ENCODE assay signal across 10 mouse cellular contexts in genomic region chrX:159751834-159752233, GRCm38 (mm10).
A peak's percentile ranks its signal among the peaks of the same experiment; 100 is the strongest.
DNase-seq lines count a peak whose midpoint lies in the region; ATAC-seq and TF ChIP-seq lines count a peak whose summit lies in the region.
"Had no signal": no experiment of that assay in that cellular context is flagged by ENCODE, and none has a peak within 500 bp of the region (broad histone marks: within the 10 kb centered on the region; RNA-seq: fewer than 3 reads in every experiment).

No protein-coding gene starts in this region.

- no peak overlapping the region for H3K4me3 ChIP-seq in kidney, embryonic 16.5 days (ENCODE audit: low read length)
- H3K4me3 ChIP-seq in CH12.LX (replicated peaks in 1 of 3; ENCODE audit: low read depth in 2 of 3, low read length in 2 of 3, poor library complexity in 1 of 3), result no peak overlapping the region
- H3K4me3 ChIP-seq in lung, embryonic 14.5 days (ENCODE audit: low read depth, low read length), result no peak overlapping the region
- H3K4me3 ChIP-seq: embryonic facial prominence, embryonic 15.5 days; limb, embryonic 15.5 days had no signal

- H3K79me2 ChIP-seq in CH12.LX (replicated peaks; ENCODE audit: control insufficient read depth, extremely low read depth, insufficient read depth, poor library complexity, severe bottlenecking), result peaks cover 18% of the 10 kb centered on the region

- H3K27ac ChIP-seq in kidney, embryonic 16.5 days (ENCODE audit: low read length), result no peak overlapping the region
- no peak overlapping the region for H3K27ac ChIP-seq in CH12.LX (ENCODE audit: insufficient read depth, low read depth)
- no peak overlapping the region for H3K27ac ChIP-seq in lung, embryonic 14.5 days (ENCODE audit: low read depth)
- H3K27ac ChIP-seq: embryonic facial prominence, embryonic 15.5 days; limb, embryonic 15.5 days had no signal

- DNase-seq in kidney, adult 18-20 months, result peak; percentile 9
- DNase-seq in CH12.LX (ENCODE audit: extremely low read depth), result no peak
- DNase-seq in adipocyte (ENCODE audit: low spot score), result peak; percentile 32
- DNase-seq in heart, postnatal 36 days, result peak; percentile 36 to 56
- peak; percentile 73 for DNase-seq in lung, embryonic 14.5 days
- peak; percentile 53 for DNase-seq in thymus, postnatal 25 days
- DNase-seq in natural killer cell, adult 2 months (ENCODE audit: low spot score in 2 of 2), result no peak

- dilution Hi-C loops in CH12.LX (cut with MboI; ENCODE audit: extremely low pct_ligation_motif_present, extremely low pct_unique_long_range_greater_than_20kb, low sequenced_read_pairs), result no loop called here

- peak; percentile 48 for TF ChIP-seq RAD21 in CH12.LX (IDR thresholded peaks at IDR 0.05; ENCODE audit: low read depth, low read length)

- H3K27me3 ChIP-seq in kidney, embryonic 16.5 days (ENCODE audit: insufficient read depth, low read length), result no peaks in the 10 kb centered on the region; the same call in 1 of the 2 replicates
- H3K27me3 ChIP-seq in CH12.LX (replicated peaks), result no peaks in the 10 kb centered on the region
- no peaks in the 10 kb centered on the region for H3K27me3 ChIP-seq in lung, embryonic 14.5 days (ENCODE audit: insufficient read depth, low read length)
- H3K27me3 ChIP-seq: embryonic facial prominence, embryonic 15.5 days had no signal

- ATAC-seq in kidney, embryonic 16.5 days (ENCODE audit: low FRiP score, low TSS enrichment), result no peak; the same call in 1 of the 2 replicates
- peak; percentile 60; the same call in 1 of the 2 replicates for ATAC-seq in lung, embryonic 14.5 days (ENCODE audit: insufficient read depth)

- no peak overlapping the region for H3K4me2 ChIP-seq in kidney, embryonic 16.5 days (replicated peaks; ENCODE audit: low read depth, low read length)
- H3K4me2 ChIP-seq in CH12.LX (ENCODE audit: insufficient read depth, low read depth, poor library complexity, severe bottlenecking), result no peak overlapping the region
- no peak overlapping the region for H3K4me2 ChIP-seq in lung, embryonic 14.5 days
- H3K4me2 ChIP-seq: embryonic facial prominence, embryonic 15.5 days; limb, embryonic 15.5 days had no signal

- TF ChIP-seq EP300 in CH12.LX (IDR thresholded peaks at IDR 0.05; ENCODE audit: low read length), result no peak

- no peak for TF ChIP-seq POLR2A in CH12.LX (IDR thresholded peaks at IDR 0.05; ENCODE audit: low read depth, low read length)

- TF ChIP-seq CTCF in CH12.LX (conservative IDR thresholded peaks at IDR 0.05 in 1 of 2, IDR thresholded peaks at IDR 0.05 in 1 of 2; ENCODE audit: low read depth in 2 of 2, low read length in 2 of 2), result peak; percentile 30 to 61; a peak in 3 of 4 replicates
- TF ChIP-seq CTCF in lung, embryonic 14.5 days (IDR thresholded peaks at IDR 0.05; ENCODE audit: low read depth), result peak; percentile 70

- H3K4me1 ChIP-seq in kidney, embryonic 16.5 days (ENCODE audit: insufficient read depth, low read length), result no peaks in the 10 kb centered on the region
- H3K4me1 ChIP-seq in CH12.LX (ENCODE audit: control insufficient read depth in 1 of 2, insufficient read depth in 2 of 2), result peaks cover 5 to 33% of the 10 kb centered on the region in 2 experiments; a peak in 3 of 4 replicates
- no peaks in the 10 kb centered on the region for H3K4me1 ChIP-seq in lung, embryonic 14.5 days (ENCODE audit: insufficient read depth)
- H3K4me1 ChIP-seq: embryonic facial prominence, embryonic 15.5 days; limb, embryonic 15.5 days had no signal

- WGBS in kidney, embryonic 16.5 days, result 84% methylated on average over 1 of the region's 1 CpGs
- WGBS in lung, embryonic 14.5 days, result 43% methylated on average over 1 of the region's 1 CpGs

- in situ Hi-C loops in CH12.LX (cut with MboI; ENCODE audit: low pct_ligation_motif_present, low pct_unique_long_range_greater_than_20kb, low sequenced_read_pairs), result loop anchor here (25.0 kb wide), 1 partner anchor 115 kb away; the partner anchor contains the start of gene Sh3kbp1

- H3K9me3 ChIP-seq in kidney, embryonic 16.5 days (ENCODE audit: low read length), result no peaks in the 10 kb centered on the region
- H3K9me3 ChIP-seq in CH12.LX (replicated peaks; ENCODE audit: low read length), result no peaks in the 10 kb centered on the region
- H3K9me3 ChIP-seq in lung, embryonic 14.5 days (ENCODE audit: low read depth, low read length), result no peaks in the 10 kb centered on the region
- H3K9me3 ChIP-seq: embryonic facial prominence, embryonic 15.5 days; limb, embryonic 15.5 days had no signal

- intact Hi-C loops in heart, postnatal 36 days (cut with DNase I), result loop anchor here (1.0 to 10.0 kb wide), 2 partner anchors 126 to 213 kb away; no protein-coding TSS in a partner anchor

- H3K9ac ChIP-seq in kidney, embryonic 16.5 days (replicated peaks; ENCODE audit: low read length), result no peak overlapping the region
- no peak overlapping the region for H3K9ac ChIP-seq in CH12.LX (ENCODE audit: insufficient read depth, low read depth)
- H3K9ac ChIP-seq in lung, embryonic 14.5 days, result no peak overlapping the region
- H3K9ac ChIP-seq: embryonic facial prominence, embryonic 15.5 days; limb, embryonic 15.5 days had no signal

- no peaks in the 10 kb centered on the region for H3K36me3 ChIP-seq in kidney, embryonic 16.5 days (ENCODE audit: insufficient read depth, low read length)
- peaks cover 0 to 8% of the 10 kb centered on the region in 2 experiments for H3K36me3 ChIP-seq in CH12.LX (replicated peaks in 1 of 2; ENCODE audit: control insufficient read depth in 1 of 2, insufficient read depth in 1 of 2, low read length in 1 of 2)
- no peaks in the 10 kb centered on the region for H3K36me3 ChIP-seq in lung, embryonic 14.5 days (ENCODE audit: insufficient read depth)
- H3K36me3 ChIP-seq: embryonic facial prominence, embryonic 15.5 days; limb, embryonic 15.5 days had no signal

TF ChIP-seq in CH12.LX, 34 proteins besides CTCF, POLR2A, EP300 and RAD21:
- no peak for TF ChIP-seq NRF1 (IDR thresholded peaks at IDR 0.05; ENCODE audit: low read depth, low read length)
- TF ChIP-seq SMC3 (IDR thresholded peaks at IDR 0.05; ENCODE audit: low read depth, low read length), result peak; percentile 69

Comparison
In these comparisons a context has a peak if more than half of its experiments do, and no peak if none do; other contexts are left out.
1. DNase-seq: peak in kidney, adult 18-20 months (single experiment), adipocyte (single experiment), heart, postnatal 36 days (2 of 2), lung, embryonic 14.5 days (single experiment) and thymus, postnatal 25 days (single experiment); none in CH12.LX (single experiment) and natural killer cell, adult 2 months (0 of 2).